Mouse (Mus musculus): ENCODE data around the gene Flt1. TPM values are rescaled to one million over a fixed set of nuclear protein-coding genes. Genes with fewer than 3 reads are reported as not detected.

Gene Flt1
- polyA plus RNA-seq, 1 experiment from 2014 or later, result 11.4 TPM

DNA sequence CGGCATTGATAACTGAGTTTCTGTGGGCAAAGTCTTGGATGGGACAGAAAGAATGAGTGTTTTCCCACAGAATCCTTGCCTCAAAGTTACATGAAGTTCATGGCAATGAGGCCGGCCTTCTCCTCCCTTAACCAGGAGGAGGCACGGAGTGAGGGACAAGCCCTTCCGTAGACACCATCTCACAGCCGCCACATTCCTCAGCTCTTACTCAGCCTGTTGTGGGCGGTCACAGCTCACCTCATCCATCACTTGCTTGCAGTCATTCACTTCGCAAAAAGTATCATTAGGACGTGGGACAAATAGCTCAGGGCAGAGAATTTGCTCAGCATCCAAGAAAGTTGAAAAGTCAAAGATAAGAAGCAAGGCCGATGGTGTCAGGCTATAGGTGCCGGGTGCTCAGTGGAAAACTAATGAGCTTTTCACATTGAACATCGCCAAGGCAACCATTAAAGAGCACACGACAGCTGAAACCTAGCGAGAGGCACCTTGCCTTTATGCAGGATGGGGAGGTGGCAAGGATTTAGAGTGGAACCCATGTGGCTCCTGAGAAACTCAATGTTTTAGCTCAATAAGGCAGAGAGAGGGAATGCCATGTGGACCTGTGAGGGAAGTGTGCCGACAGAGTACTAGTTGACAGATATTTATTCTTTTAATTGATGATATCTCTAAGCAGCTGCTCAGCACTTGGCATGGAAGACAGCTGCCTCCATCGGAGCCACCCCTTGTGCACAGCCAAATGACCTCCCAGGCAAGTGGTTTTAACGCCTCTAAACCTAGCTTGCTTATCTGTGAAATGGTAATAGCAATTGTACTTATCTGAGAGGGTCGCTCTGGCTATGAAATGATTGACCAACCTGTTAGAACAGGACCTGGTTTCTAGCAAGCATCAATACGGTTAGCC, 124.1 kb downstream of the Flt1 start:
- H3K9ac ChIP-seq (ENCODE audit: low read length), result no peak overlapping the region
- no peak overlapping the region for H3K4me2 ChIP-seq (ENCODE audit: low read depth, severe bottlenecking)
- peak; percentile 33 for DNase-seq (ENCODE audit: low spot score)
- H3K27ac ChIP-seq (replicated peaks; ENCODE audit: low read depth, low read length), result no peak overlapping the region
- WGBS, result 44% methylated on average over 18 of the region's 18 CpGs
- no peaks in the 10 kb centered on the region for H3K36me3 ChIP-seq (ENCODE audit: control insufficient read depth, insufficient read depth, low read length)
- H3K9me3 ChIP-seq (ENCODE audit: control insufficient read depth, low read length), result no peaks in the 10 kb centered on the region
- no peaks in the 10 kb centered on the region for H3K4me1 ChIP-seq (ENCODE audit: control insufficient read depth, insufficient read depth, low read length)
- H3K27me3 ChIP-seq (ENCODE audit: control insufficient read depth, insufficient read depth, low read length), result no peaks in the 10 kb centered on the region
- no peak for ATAC-seq (ENCODE audit: insufficient number of reproducible peaks, low FRiP score, low TSS enrichment, low read depth)
- H3K4me3 ChIP-seq (ENCODE audit: low read depth, low read length), result no peak overlapping the region

DNA sequence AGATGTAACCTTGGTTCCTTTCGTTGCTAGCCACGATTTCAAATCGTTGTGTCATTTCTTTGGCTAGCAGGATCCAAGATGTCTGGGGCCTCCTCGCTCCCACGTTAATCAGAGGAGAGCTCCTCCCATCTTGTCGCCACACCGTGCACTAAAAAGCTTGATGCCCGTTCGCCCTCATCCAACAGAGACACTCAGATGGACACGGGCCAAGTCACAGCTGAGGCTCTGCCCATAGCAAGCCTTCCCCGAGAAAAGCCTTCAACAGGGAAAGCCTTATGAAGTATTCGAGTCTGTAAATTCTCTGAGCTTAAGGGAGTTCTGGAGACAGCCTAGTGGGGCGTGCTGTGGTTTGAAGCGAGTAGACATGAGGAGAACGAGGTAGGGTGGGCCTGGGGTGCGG, 128.0 kb downstream of the Flt1 start:
- DNase-seq (ENCODE audit: low spot score) (no peak), ATAC-seq (ENCODE audit: insufficient number of reproducible peaks, low FRiP score, low TSS enrichment, low read depth) (no peak)
- Histone ChIP-seq H3K4me2 (ENCODE audit: low read depth, severe bottlenecking) (no peak overlapping the region), H3K9me3 (ENCODE audit: control insufficient read depth, low read length) (no peaks in the 10 kb centered on the region), H3K27me3 (ENCODE audit: control insufficient read depth, insufficient read depth, low read length) (no peaks in the 10 kb centered on the region), H3K27ac (replicated peaks; ENCODE audit: low read depth, low read length) (no peak overlapping the region), H3K4me3 (ENCODE audit: low read depth, low read length) (no peak overlapping the region), H3K9ac (ENCODE audit: low read length) (no peak overlapping the region), H3K4me1 (ENCODE audit: control insufficient read depth, insufficient read depth, low read length) (no peaks in the 10 kb centered on the region), H3K36me3 (ENCODE audit: control insufficient read depth, insufficient read depth, low read length) (no peaks in the 10 kb centered on the region)
- 83% methylated on average over 16 of the region's 16 CpGs for WGBS

DNA sequence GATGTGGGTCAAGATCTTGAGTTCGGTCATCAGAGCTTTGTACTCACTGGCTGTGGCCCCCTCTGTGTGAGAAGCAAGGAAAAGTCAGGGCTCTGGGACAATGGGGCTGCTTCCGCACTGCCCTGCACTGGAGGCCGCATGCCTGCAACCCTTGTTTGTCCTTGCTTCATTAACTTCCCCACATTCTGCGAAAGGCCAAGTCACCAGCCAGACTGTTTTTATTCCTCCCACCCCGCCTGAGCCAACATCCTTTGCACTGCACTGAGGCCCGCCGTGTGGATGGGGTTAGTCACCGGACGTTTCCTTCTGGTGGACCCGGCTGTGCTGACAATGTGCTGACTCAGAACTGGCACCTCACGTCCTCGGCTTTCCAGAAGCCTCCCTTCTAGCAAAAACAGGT, 136.0 kb downstream of the Flt1 start:
- H3K27me3 ChIP-seq (ENCODE audit: control insufficient read depth, insufficient read depth, low read length), result no peaks in the 10 kb centered on the region
- H3K4me3 ChIP-seq (ENCODE audit: low read depth, low read length), result no peak overlapping the region
- WGBS, result 71% methylated on average over 12 of the region's 12 CpGs
- H3K27ac ChIP-seq (replicated peaks; ENCODE audit: low read depth, low read length), result no peak overlapping the region
- no peak overlapping the region for H3K9ac ChIP-seq (ENCODE audit: low read length)
- no peaks in the 10 kb centered on the region for H3K36me3 ChIP-seq (ENCODE audit: control insufficient read depth, insufficient read depth, low read length)
- no peaks in the 10 kb centered on the region for H3K4me1 ChIP-seq (ENCODE audit: control insufficient read depth, insufficient read depth, low read length)
- ATAC-seq (ENCODE audit: insufficient number of reproducible peaks, low FRiP score, low TSS enrichment, low read depth), result no peak
- no peaks in the 10 kb centered on the region for H3K9me3 ChIP-seq (ENCODE audit: control insufficient read depth, low read length)
- no peak overlapping the region for H3K4me2 ChIP-seq (ENCODE audit: low read depth, severe bottlenecking)
- DNase-seq (ENCODE audit: low spot score), result no peak

DNA sequence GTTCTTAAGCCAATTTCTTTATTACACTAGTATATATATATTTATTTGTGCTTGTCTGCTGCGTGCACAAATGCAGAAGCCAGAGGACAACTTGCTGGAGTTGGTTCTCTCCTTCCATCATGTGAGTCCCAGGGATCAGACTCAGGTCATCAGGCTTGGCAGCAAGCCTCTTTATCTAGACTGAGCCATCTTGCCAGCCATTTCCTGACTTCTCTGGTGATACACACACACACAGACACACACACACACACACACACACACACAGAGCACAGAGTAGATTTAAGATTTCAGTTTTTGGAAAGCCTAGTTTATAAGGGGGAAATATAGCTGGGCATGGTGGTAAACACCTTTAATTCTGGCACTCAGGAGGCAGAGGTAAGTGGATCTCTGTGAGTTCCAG, 140.7 kb downstream of the Flt1 start:
- no peak overlapping the region for H3K4me3 ChIP-seq (ENCODE audit: low read depth, low read length)
- no peaks in the 10 kb centered on the region for H3K9me3 ChIP-seq (ENCODE audit: control insufficient read depth, low read length)
- H3K27ac ChIP-seq (replicated peaks; ENCODE audit: low read depth, low read length), result no peak overlapping the region
- no peak for ATAC-seq (ENCODE audit: insufficient number of reproducible peaks, low FRiP score, low TSS enrichment, low read depth)
- H3K27me3 ChIP-seq (ENCODE audit: control insufficient read depth, insufficient read depth, low read length), result no peaks in the 10 kb centered on the region
- no peak for DNase-seq (ENCODE audit: low spot score)
- H3K4me1 ChIP-seq (ENCODE audit: control insufficient read depth, insufficient read depth, low read length), result no peaks in the 10 kb centered on the region
- no peaks in the 10 kb centered on the region for H3K36me3 ChIP-seq (ENCODE audit: control insufficient read depth, insufficient read depth, low read length)
- 100% methylated on average over 1 of the region's 1 CpGs for WGBS
- H3K9ac ChIP-seq (ENCODE audit: low read length), result no peak overlapping the region
- no peak overlapping the region for H3K4me2 ChIP-seq (ENCODE audit: low read depth, severe bottlenecking)

DNA sequence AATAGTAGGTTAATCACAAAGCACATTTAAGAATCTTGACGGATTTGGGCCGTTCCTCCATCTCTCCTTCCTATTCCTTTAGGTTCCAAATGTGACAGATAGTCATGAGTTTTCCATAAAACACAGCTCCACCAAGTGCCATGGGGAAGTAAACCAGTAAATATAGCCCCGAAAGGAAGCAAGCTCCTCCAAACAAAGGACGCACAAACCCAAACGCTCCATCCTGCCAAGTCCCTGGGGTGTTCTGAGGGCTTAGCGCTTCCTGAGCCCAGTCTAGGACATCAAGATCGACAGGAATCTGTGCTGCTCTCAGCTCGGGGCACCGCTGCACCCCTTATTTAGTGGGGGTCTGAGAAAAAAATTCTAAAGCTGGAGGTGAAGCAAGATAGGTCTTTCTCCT, 141.2 kb downstream of the Flt1 start:
- 78% methylated on average over 9 of the region's 9 CpGs for WGBS
- Histone ChIP-seq H3K4me1 (ENCODE audit: control insufficient read depth, insufficient read depth, low read length) (no peaks in the 10 kb centered on the region), H3K4me2 (ENCODE audit: low read depth, severe bottlenecking) (no peak overlapping the region), H3K27me3 (ENCODE audit: control insufficient read depth, insufficient read depth, low read length) (no peaks in the 10 kb centered on the region), H3K9ac (ENCODE audit: low read length) (no peak overlapping the region), H3K4me3 (ENCODE audit: low read depth, low read length) (no peak overlapping the region), H3K36me3 (ENCODE audit: control insufficient read depth, insufficient read depth, low read length) (no peaks in the 10 kb centered on the region), H3K9me3 (ENCODE audit: control insufficient read depth, low read length) (no peaks in the 10 kb centered on the region), H3K27ac (replicated peaks; ENCODE audit: low read depth, low read length) (no peak overlapping the region)
- ATAC-seq (ENCODE audit: insufficient number of reproducible peaks, low FRiP score, low TSS enrichment, low read depth) (no peak), DNase-seq (ENCODE audit: low spot score) (no peak)

DNA sequence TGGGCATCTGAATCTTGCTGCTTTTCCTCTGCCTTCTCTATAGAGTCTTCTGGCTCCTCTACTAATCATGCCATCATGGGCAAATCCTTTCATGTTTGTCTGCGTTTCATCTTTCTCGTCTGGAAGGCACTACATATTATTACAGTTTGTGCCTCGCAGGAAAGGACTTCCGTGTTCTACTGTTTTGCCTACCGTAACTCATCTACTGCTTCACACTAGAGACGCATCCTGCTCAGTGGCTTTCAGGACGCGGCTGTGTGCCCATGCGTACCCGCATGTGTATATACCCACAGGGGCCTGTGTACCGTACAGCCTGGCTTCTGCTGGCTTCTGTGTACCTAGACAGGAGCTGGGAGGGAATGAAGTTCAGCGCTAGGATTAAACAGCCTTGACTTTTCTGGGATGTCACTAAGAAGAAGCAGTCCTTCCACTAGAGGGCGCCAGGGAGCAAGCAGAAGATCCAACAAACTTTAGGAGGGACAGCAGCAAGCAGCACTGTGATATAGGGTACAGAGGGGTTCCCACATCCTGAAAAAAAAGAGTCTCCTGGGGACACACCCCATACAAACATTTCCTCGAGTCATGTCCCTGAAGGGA, 142.0 kb downstream of the Flt1 start:
- no peaks in the 10 kb centered on the region for H3K36me3 ChIP-seq (ENCODE audit: control insufficient read depth, insufficient read depth, low read length)
- WGBS, result 40% methylated on average over 14 of the region's 14 CpGs
- peak; percentile 89 for DNase-seq (ENCODE audit: low spot score)
- H3K4me3 ChIP-seq (ENCODE audit: low read depth, low read length), result no peak overlapping the region
- ATAC-seq (ENCODE audit: insufficient number of reproducible peaks, low FRiP score, low TSS enrichment, low read depth), result no peak
- H3K9me3 ChIP-seq (ENCODE audit: control insufficient read depth, low read length), result no peaks in the 10 kb centered on the region
- H3K9ac ChIP-seq (ENCODE audit: low read length), result no peak overlapping the region
- no peaks in the 10 kb centered on the region for H3K27me3 ChIP-seq (ENCODE audit: control insufficient read depth, insufficient read depth, low read length)
- H3K27ac ChIP-seq (replicated peaks; ENCODE audit: low read depth, low read length), result no peak overlapping the region
- H3K4me2 ChIP-seq (ENCODE audit: low read depth, severe bottlenecking), result no peak overlapping the region
- no peaks in the 10 kb centered on the region for H3K4me1 ChIP-seq (ENCODE audit: control insufficient read depth, insufficient read depth, low read length)

DNA sequence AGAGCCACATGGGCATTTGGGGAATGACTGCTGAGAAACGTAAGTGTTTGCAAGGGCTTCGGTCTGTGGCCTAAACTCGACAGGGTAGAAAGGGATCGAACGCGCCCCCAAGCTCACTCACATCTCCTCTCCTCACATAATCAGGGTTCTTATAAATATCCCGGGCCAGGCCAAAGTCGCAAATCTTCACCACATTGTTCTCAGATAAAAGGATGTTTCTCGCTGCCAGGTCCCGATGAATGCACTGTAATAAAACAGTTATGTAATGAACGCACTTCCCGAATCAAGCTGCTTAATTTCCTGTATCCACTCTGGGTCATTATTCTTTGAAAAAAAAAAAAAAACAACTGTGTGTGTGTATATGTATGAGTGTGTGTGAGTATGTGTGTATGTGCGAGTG, 145.6 kb downstream of the Flt1 start:
- Histone ChIP-seq H3K27me3 (ENCODE audit: control insufficient read depth, insufficient read depth, low read length) (no peaks in the 10 kb centered on the region), H3K4me1 (ENCODE audit: control insufficient read depth, insufficient read depth, low read length) (no peaks in the 10 kb centered on the region), H3K9me3 (ENCODE audit: control insufficient read depth, low read length) (no peaks in the 10 kb centered on the region), H3K4me2 (ENCODE audit: low read depth, severe bottlenecking) (no peak overlapping the region), H3K9ac (ENCODE audit: low read length) (no peak overlapping the region; the same call in 1 of the 2 replicates), H3K36me3 (ENCODE audit: control insufficient read depth, insufficient read depth, low read length) (no peaks in the 10 kb centered on the region), H3K4me3 (ENCODE audit: low read depth, low read length) (no peak overlapping the region), H3K27ac (replicated peaks; ENCODE audit: low read depth, low read length) (no peak overlapping the region)
- 87% methylated on average over 13 of the region's 13 CpGs for WGBS
- DNase-seq (ENCODE audit: low spot score) (no peak), ATAC-seq (ENCODE audit: insufficient number of reproducible peaks, low FRiP score, low TSS enrichment, low read depth) (no peak)

DNA sequence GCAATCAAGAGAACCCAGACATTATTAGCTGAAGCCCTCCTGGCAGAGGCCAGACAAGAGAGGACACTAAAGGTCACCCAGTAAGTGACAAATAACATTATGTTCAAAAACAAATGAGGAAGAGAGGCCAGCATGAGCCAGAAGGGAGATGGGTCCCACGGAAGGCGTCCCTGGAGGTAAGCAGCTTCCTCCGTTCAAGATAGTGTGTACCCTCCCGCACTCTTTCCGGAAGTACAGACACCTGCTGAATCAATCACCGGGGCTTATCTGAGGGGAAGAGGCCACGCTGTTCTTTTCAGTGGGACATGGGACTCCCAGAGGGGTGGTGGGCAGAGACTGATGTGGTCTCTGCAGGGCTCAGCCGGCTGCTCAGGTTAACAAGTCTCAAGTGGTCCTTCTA, 146.1 kb downstream of the Flt1 start:
- H3K9ac ChIP-seq (ENCODE audit: low read length), result no peak overlapping the region; the same call in 1 of the 2 replicates
- no peak overlapping the region for H3K27ac ChIP-seq (replicated peaks; ENCODE audit: low read depth, low read length)
- no peaks in the 10 kb centered on the region for H3K36me3 ChIP-seq (ENCODE audit: control insufficient read depth, insufficient read depth, low read length)
- H3K4me1 ChIP-seq (ENCODE audit: control insufficient read depth, insufficient read depth, low read length), result no peaks in the 10 kb centered on the region
- H3K4me2 ChIP-seq (ENCODE audit: low read depth, severe bottlenecking), result no peak overlapping the region
- no peak overlapping the region for H3K4me3 ChIP-seq (ENCODE audit: low read depth, low read length)
- no peak for DNase-seq (ENCODE audit: low spot score)
- H3K9me3 ChIP-seq (ENCODE audit: control insufficient read depth, low read length), result no peaks in the 10 kb centered on the region
- ATAC-seq (ENCODE audit: insufficient number of reproducible peaks, low FRiP score, low TSS enrichment, low read depth), result no peak
- WGBS, result 87% methylated on average over 8 of the region's 8 CpGs
- no peaks in the 10 kb centered on the region for H3K27me3 ChIP-seq (ENCODE audit: control insufficient read depth, insufficient read depth, low read length)

Data from limb, embryonic 11.5 days (tissue).